12 mouse cellular contexts compared by ENCODE assay signal in the genomic region with DNA sequence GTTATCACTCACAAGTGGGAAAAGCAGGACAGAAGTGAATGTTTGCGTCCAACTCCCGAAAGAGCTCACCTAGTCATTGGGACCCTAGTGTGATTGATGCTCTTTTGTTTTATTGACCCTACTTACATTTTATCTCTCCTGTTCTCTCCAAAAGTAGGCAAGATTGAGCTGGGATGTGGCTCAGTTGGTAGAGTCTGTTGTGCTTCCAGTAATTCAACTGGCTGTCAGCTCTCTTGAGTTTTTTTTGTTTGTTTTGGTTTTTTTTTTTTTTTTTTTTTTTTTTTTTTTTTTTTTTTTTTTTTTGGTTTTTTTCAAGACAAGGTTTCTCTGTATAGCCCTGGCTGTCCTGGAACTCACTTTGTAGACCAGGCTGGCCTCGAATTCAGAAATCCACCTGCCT. TPM values are rescaled to one million over a fixed set of nuclear protein-coding genes. Genes with fewer than 3 reads are reported as not detected.
A peak's percentile ranks its signal among the peaks of the same experiment; 100 is the strongest.
DNase-seq lines count a peak whose midpoint lies in the region; ATAC-seq and TF ChIP-seq lines count a peak whose summit lies in the region.
"Not testable (repeated sequence)": the region's sequence is repeated elsewhere in the genome, so short reads cannot be mapped to it uniquely, and the experiment has no call there.
"Had no signal": no experiment of that assay in that cellular context is flagged by ENCODE, and none has a peak within 500 bp of the region (broad histone marks: within the 10 kb centered on the region; RNA-seq: fewer than 3 reads in every experiment).

No protein-coding gene starts in this region.

- H3K27me3 ChIP-seq in CH12.LX (replicated peaks); heart, postnatal 0 days (ENCODE audit: control insufficient read depth, insufficient read depth, low read length); kidney, embryonic 16.5 days (ENCODE audit: insufficient read depth, low read length); lung, embryonic 16.5 days (ENCODE audit: control insufficient read depth, insufficient read depth, low read depth, low read length); midbrain, embryonic 14.5 days (ENCODE audit: control insufficient read depth, insufficient read depth, low read length); stomach, embryonic 16.5 days (ENCODE audit: control insufficient read depth, insufficient read depth, low read length): not testable (repeated sequence)

- 80% methylated on average over 3 of the region's 3 CpGs for WGBS in heart, postnatal 0 days
- WGBS in kidney, embryonic 16.5 days: 67% methylated on average over 3 of the region's 3 CpGs
- WGBS in lung, embryonic 16.5 days: 72% methylated on average over 3 of the region's 3 CpGs
- over 99% methylated on average over 3 of the region's 3 CpGs for WGBS in midbrain, embryonic 14.5 days
- WGBS in stomach, embryonic 16.5 days: 72% methylated on average over 3 of the region's 3 CpGs

- dilution Hi-C loops in CH12.LX (cut with MboI; ENCODE audit: extremely low pct_ligation_motif_present, extremely low pct_unique_long_range_greater_than_20kb, low sequenced_read_pairs): not testable (repeated sequence)

- H3K4me1 ChIP-seq in CH12.LX (ENCODE audit: control insufficient read depth in 1 of 2, insufficient read depth in 2 of 2): peaks cover 8 to 71% of the 10 kb centered on the region in 2 experiments
- peaks cover 81% of the 10 kb centered on the region for H3K4me1 ChIP-seq in bone marrow macrophage, adult 2 months (ENCODE audit: control insufficient read depth, insufficient read depth, low read length)
- peaks cover 63% of the 10 kb centered on the region for H3K4me1 ChIP-seq in heart, postnatal 0 days (ENCODE audit: control insufficient read depth, insufficient read depth)
- peaks cover 57% of the 10 kb centered on the region for H3K4me1 ChIP-seq in kidney, embryonic 16.5 days (ENCODE audit: insufficient read depth, low read length)
- peaks cover 40% of the 10 kb centered on the region for H3K4me1 ChIP-seq in lung, embryonic 16.5 days (replicated peaks; ENCODE audit: control insufficient read depth, insufficient read depth, low read length)
- peaks cover 38% of the 10 kb centered on the region for H3K4me1 ChIP-seq in midbrain, embryonic 14.5 days (ENCODE audit: control insufficient read depth, insufficient read depth, low read length)
- peaks cover 35% of the 10 kb centered on the region for H3K4me1 ChIP-seq in stomach, embryonic 16.5 days (ENCODE audit: control insufficient read depth, insufficient read depth, low read length)

- not testable (repeated sequence) for H3K4me2 ChIP-seq in CH12.LX (ENCODE audit: insufficient read depth, low read depth, poor library complexity, severe bottlenecking); heart, postnatal 0 days (ENCODE audit: low read depth, low read length); kidney, embryonic 16.5 days (replicated peaks; ENCODE audit: low read depth, low read length); lung, embryonic 16.5 days (ENCODE audit: low read depth, low read length); midbrain, embryonic 14.5 days (ENCODE audit: low read length); stomach, embryonic 16.5 days (ENCODE audit: low read depth, low read length)

- not testable (repeated sequence) for TF ChIP-seq POLR2A in CH12.LX (IDR thresholded peaks at IDR 0.05; ENCODE audit: low read depth, low read length); bone marrow macrophage, adult 2 months (IDR thresholded peaks at IDR 0.05; ENCODE audit: borderline replicate concordance, low read depth, low read length)

- not testable (repeated sequence) for H3K9ac ChIP-seq in CH12.LX (ENCODE audit: insufficient read depth, low read depth); heart, postnatal 0 days (replicated peaks; ENCODE audit: low read depth, low read length); kidney, embryonic 16.5 days (replicated peaks; ENCODE audit: low read length); lung, embryonic 16.5 days (ENCODE audit: low read length); midbrain, embryonic 14.5 days (replicated peaks; ENCODE audit: low read length); stomach, embryonic 16.5 days (ENCODE audit: low read length)

- DNase-seq in CH12.LX (ENCODE audit: extremely low read depth); gastrocnemius, adult 2 months; heart, postnatal 0 days (ENCODE audit: low spot score); midbrain, embryonic 14.5 days: not testable (repeated sequence)

- H3K79me2 ChIP-seq in CH12.LX (replicated peaks; ENCODE audit: control insufficient read depth, extremely low read depth, insufficient read depth, poor library complexity, severe bottlenecking): not testable (repeated sequence)

- TF ChIP-seq RAD21 in CH12.LX (IDR thresholded peaks at IDR 0.05; ENCODE audit: low read depth, low read length): not testable (repeated sequence)

- in situ Hi-C loops in CH12.LX (cut with MboI; ENCODE audit: low pct_ligation_motif_present, low pct_unique_long_range_greater_than_20kb, low sequenced_read_pairs): not testable (repeated sequence)

- not testable (repeated sequence) for TF ChIP-seq CTCF in CH12.LX (conservative IDR thresholded peaks at IDR 0.05 in 1 of 2, IDR thresholded peaks at IDR 0.05 in 1 of 2; ENCODE audit: low read depth in 2 of 2, low read length in 2 of 2); bone marrow macrophage, adult 2 months (IDR thresholded peaks at IDR 0.05; ENCODE audit: low read depth, low read length); gastrocnemius, adult 2 months (IDR thresholded peaks at IDR 0.05); heart, postnatal 0 days (IDR thresholded peaks at IDR 0.05; ENCODE audit: low read depth)

- intact Hi-C loops in gastrocnemius, adult 2 months (cut with DNase I): not testable (repeated sequence)

- H3K9me3 ChIP-seq in CH12.LX (replicated peaks; ENCODE audit: low read length); heart, postnatal 0 days (replicated peaks; ENCODE audit: control insufficient read depth, low read length); kidney, embryonic 16.5 days (ENCODE audit: low read length); lung, embryonic 16.5 days (ENCODE audit: control insufficient read depth, low read length); midbrain, embryonic 14.5 days (ENCODE audit: control insufficient read depth, low read length); stomach, embryonic 16.5 days (replicated peaks; ENCODE audit: control insufficient read depth, low read length): not testable (repeated sequence)

- not testable (repeated sequence) for ATAC-seq in heart, postnatal 0 days (ENCODE audit: insufficient read depth, low read depth); kidney, embryonic 16.5 days (ENCODE audit: low FRiP score, low TSS enrichment); lung, embryonic 16.5 days (ENCODE audit: low read depth); midbrain, embryonic 14.5 days (ENCODE audit: low FRiP score, low TSS enrichment); stomach, embryonic 16.5 days (ENCODE audit: insufficient read depth, low FRiP score)

- not testable (repeated sequence) for TF ChIP-seq EP300 in CH12.LX (IDR thresholded peaks at IDR 0.05; ENCODE audit: low read length); heart, postnatal 0 days (IDR thresholded peaks at IDR 0.05; ENCODE audit: low read depth)

- H3K36me3 ChIP-seq in CH12.LX (replicated peaks in 1 of 2; ENCODE audit: control insufficient read depth in 1 of 2, insufficient read depth in 1 of 2, low read length in 1 of 2): peaks cover 3 to 50% of the 10 kb centered on the region in 2 experiments
- H3K36me3 ChIP-seq in heart, postnatal 0 days (replicated peaks; ENCODE audit: control insufficient read depth, insufficient read depth, low read length); kidney, embryonic 16.5 days (ENCODE audit: insufficient read depth, low read length); lung, embryonic 16.5 days (ENCODE audit: control insufficient read depth, insufficient read depth, low read length); midbrain, embryonic 14.5 days (ENCODE audit: control insufficient read depth, insufficient read depth, low read length); stomach, embryonic 16.5 days (ENCODE audit: control insufficient read depth, insufficient read depth, low read length): not testable (repeated sequence)

- H3K4me3 ChIP-seq in CH12.LX (replicated peaks in 1 of 3; ENCODE audit: low read depth in 2 of 3, low read length in 2 of 3, poor library complexity in 1 of 3); bone marrow macrophage, adult 2 months (ENCODE audit: insufficient read depth, low read length); gastrocnemius, adult 2 months; heart, postnatal 0 days (ENCODE audit: low read depth, low read length); kidney, embryonic 16.5 days (ENCODE audit: low read length); lung, embryonic 16.5 days (ENCODE audit: low read length); midbrain, embryonic 14.5 days (replicated peaks; ENCODE audit: low read depth, low read length); stomach, embryonic 16.5 days (replicated peaks; ENCODE audit: low read length): not testable (repeated sequence)

- not testable (repeated sequence) for H3K27ac ChIP-seq in CH12.LX (ENCODE audit: insufficient read depth, low read depth)
- H3K27ac ChIP-seq in bone marrow macrophage, adult 2 months (ENCODE audit: insufficient read depth, low read depth, low read length): peak overlapping the region; percentile 79
- peak overlapping the region; percentile 57; the same call in 1 of the 2 replicates for H3K27ac ChIP-seq in gastrocnemius, adult 2 months
- H3K27ac ChIP-seq in heart, postnatal 0 days (ENCODE audit: low read depth): peak overlapping the region; percentile 97
- peak overlapping the region; percentile 98; the same call in 1 of the 2 replicates for H3K27ac ChIP-seq in kidney, embryonic 16.5 days (ENCODE audit: low read length)
- peak overlapping the region; percentile 97 for H3K27ac ChIP-seq in lung, embryonic 16.5 days (ENCODE audit: low read length)
- H3K27ac ChIP-seq in midbrain, embryonic 14.5 days (replicated peaks; ENCODE audit: low read depth, low read length): peak overlapping the region; percentile 49; the same call in 1 of the 2 replicates
- peak overlapping the region; percentile 98 for H3K27ac ChIP-seq in stomach, embryonic 16.5 days (ENCODE audit: low read length)

RNA-seq across cellular contexts. Expression of gene Ccdc12, which starts 26.4 kb away (rescaled TPM):
- total RNA-seq in CH12.LX (2012; rRNA removed) (97.8 and 122 TPM in 2 replicates), CH12.LX (2014; rRNA removed) (85.2 and 89.1 TPM in 2 replicates)
- 104 and 106 TPM in 2 replicates for polyA plus RNA-seq in CH12.LX (2012; ENCODE audit: insufficient read length, low read depth)
- 134 and 143 TPM in 2 replicates for polyA plus RNA-seq in bone marrow macrophage, adult 2 months (2012; ENCODE audit: insufficient read depth, insufficient read length, missing spikeins)
- 10 to 100 TPM; 43.4 to 51.7 TPM for total RNA-seq in gastrocnemius, adult 2 months (2021)
- total RNA-seq in heart, postnatal 0 days (2014; rRNA removed; ENCODE audit: low replicate concordance): 52.9 and 95.9 TPM in 2 replicates
- polyA plus RNA-seq in heart, postnatal 0 days (2015; fragmentation: Nextera tagmentation; extraction: Ambion mirVana): 134 and 143 TPM in 2 replicates
- 154 and 155 TPM in 2 replicates for polyA plus RNA-seq in kidney, embryonic 16.5 days (2015; fragmentation: Nextera tagmentation; extraction: Ambion mirVana)
- polyA plus RNA-seq in lung, embryonic 16.5 days (2015; fragmentation: Nextera tagmentation; extraction: Ambion mirVana): 160 and 167 TPM in 2 replicates
- polyA plus RNA-seq in midbrain, embryonic 14.5 days (2014; fragmentation: Nextera tagmentation; extraction: Ambion mirVana): 106 and 122 TPM in 2 replicates
- 148 and 153 TPM in 2 replicates for polyA plus RNA-seq in stomach, embryonic 16.5 days (2015; fragmentation: Nextera tagmentation; extraction: Ambion mirVana)

RNA-seq across cellular contexts. Expression of gene Nbeal2, which starts 28.7 kb away (rescaled TPM):
- total RNA-seq in CH12.LX (2012; rRNA removed) (8.4 and 13.6 TPM in 2 replicates), CH12.LX (2014; rRNA removed) (2.6 and 3.2 TPM in 2 replicates)
- polyA plus RNA-seq in CH12.LX (2012; ENCODE audit: insufficient read length, low read depth): 17.7 and 19.7 TPM in 2 replicates
- 50.4 and 51.9 TPM in 2 replicates for polyA plus RNA-seq in bone marrow macrophage, adult 2 months (2012; ENCODE audit: insufficient read depth, insufficient read length, missing spikeins)
- 1 to 10 TPM; 4.7 to 5.0 TPM for total RNA-seq in gastrocnemius, adult 2 months (2021)
- 11.5 and 12.9 TPM in 2 replicates for total RNA-seq in heart, postnatal 0 days (2014; rRNA removed; ENCODE audit: low replicate concordance)
- 1.2 and 1.6 TPM in 2 replicates for polyA plus RNA-seq in heart, postnatal 0 days (2015; fragmentation: Nextera tagmentation; extraction: Ambion mirVana)
- 4.8 and 5.0 TPM in 2 replicates for polyA plus RNA-seq in kidney, embryonic 16.5 days (2015; fragmentation: Nextera tagmentation; extraction: Ambion mirVana)
- polyA plus RNA-seq in lung, embryonic 16.5 days (2015; fragmentation: Nextera tagmentation; extraction: Ambion mirVana): 5.0 and 6.9 TPM in 2 replicates
- 3.6 and 5.3 TPM in 2 replicates for polyA plus RNA-seq in midbrain, embryonic 14.5 days (2014; fragmentation: Nextera tagmentation; extraction: Ambion mirVana)
- 10.9 and 12.1 TPM in 2 replicates for polyA plus RNA-seq in stomach, embryonic 16.5 days (2015; fragmentation: Nextera tagmentation; extraction: Ambion mirVana)

RNA-seq across cellular contexts. Expression of gene Nradd, which starts 58.4 kb away (rescaled TPM):
- total RNA-seq in CH12.LX (2012; rRNA removed): 8.9 TPM in 2 replicates
- 17.7 and 18.4 TPM in 2 replicates for total RNA-seq in CH12.LX (2014; rRNA removed)
- polyA plus RNA-seq in CH12.LX (2012; ENCODE audit: insufficient read length, low read depth): 15.0 and 15.8 TPM in 2 replicates
- polyA plus RNA-seq in bone marrow macrophage, adult 2 months (2012; ENCODE audit: insufficient read depth, insufficient read length, missing spikeins): 6.8 and 10.0 TPM in 2 replicates
- 1 to 10 TPM in 1 of 2 experiments, under 1 TPM in 1; 0.64 to 1.2 TPM for total RNA-seq in gastrocnemius, adult 2 months (2021)
- 7.9 and 22.8 TPM in 2 replicates for total RNA-seq in heart, postnatal 0 days (2014; rRNA removed; ENCODE audit: low replicate concordance)
- 10.4 and 11.5 TPM in 2 replicates for polyA plus RNA-seq in heart, postnatal 0 days (2015; fragmentation: Nextera tagmentation; extraction: Ambion mirVana)
- 60.0 and 61.4 TPM in 2 replicates for polyA plus RNA-seq in kidney, embryonic 16.5 days (2015; fragmentation: Nextera tagmentation; extraction: Ambion mirVana)
- polyA plus RNA-seq in lung, embryonic 16.5 days (2015; fragmentation: Nextera tagmentation; extraction: Ambion mirVana): 47.4 and 49.8 TPM in 2 replicates
- 22.2 and 33.7 TPM in 2 replicates for polyA plus RNA-seq in midbrain, embryonic 14.5 days (2014; fragmentation: Nextera tagmentation; extraction: Ambion mirVana)
- polyA plus RNA-seq in stomach, embryonic 16.5 days (2015; fragmentation: Nextera tagmentation; extraction: Ambion mirVana): 27.2 and 27.6 TPM in 2 replicates

RNA-seq across cellular contexts. Expression of gene Myl3, which starts 59.0 kb away (rescaled TPM):
- total RNA-seq in CH12.LX (2012; rRNA removed) (not detected in 2 replicates), CH12.LX (2014; rRNA removed) (not detected in 2 replicates)
- polyA plus RNA-seq in CH12.LX (2012; ENCODE audit: insufficient read length, low read depth): not detected in 2 replicates
- polyA plus RNA-seq in bone marrow macrophage, adult 2 months (2012; ENCODE audit: insufficient read depth, insufficient read length, missing spikeins): not detected in 2 replicates
- total RNA-seq in gastrocnemius, adult 2 months (2021): 1,000 to 10,000 TPM in 1 of 2 experiments, 100 to 1,000 TPM in 1; 528 to 1,790 TPM
- 7,206 and 8,752 TPM in 2 replicates for total RNA-seq in heart, postnatal 0 days (2014; rRNA removed; ENCODE audit: low replicate concordance)
- polyA plus RNA-seq in heart, postnatal 0 days (2015; fragmentation: Nextera tagmentation; extraction: Ambion mirVana): 7,883 and 7,975 TPM in 2 replicates
- polyA plus RNA-seq in kidney, embryonic 16.5 days (2015; fragmentation: Nextera tagmentation; extraction: Ambion mirVana): 1.5 and 3.6 TPM in 2 replicates
- polyA plus RNA-seq in lung, embryonic 16.5 days (2015; fragmentation: Nextera tagmentation; extraction: Ambion mirVana): 10.6 and 13.9 TPM in 2 replicates
- polyA plus RNA-seq in midbrain, embryonic 14.5 days (2014; fragmentation: Nextera tagmentation; extraction: Ambion mirVana): 0.25 TPM in 1 of 2 replicates, not detected in the other
- polyA plus RNA-seq in stomach, embryonic 16.5 days (2015; fragmentation: Nextera tagmentation; extraction: Ambion mirVana): 0.59 and 12.9 TPM in 2 replicates
- total RNA-seq: granulocyte monocyte progenitor cell, adult 5-6 weeks had no signal
- polyA plus RNA-seq: CD4-positive, CD25-positive, alpha-beta regulatory T cell, adult 4 months; forebrain, embryonic 11.5 days; hindbrain, embryonic 10.5 days had no signal
